Mouse (Mus musculus) embryonic facial prominence, embryonic 15.5 days (tissue): ENCODE measurements around the gene Lgals9. TPM values are rescaled to one million over a fixed set of nuclear protein-coding genes. Genes with fewer than 3 reads are reported as not detected.
A peak's percentile ranks its signal among the peaks of the same experiment; 100 is the strongest.

Source experiments
- ATAC-seq: fragments of 200-750 bp; cut with Nextera tagmentation; 2 replicates; pipeline ENCODE4 v1.8.0; 2017; ENCODE audit warnings: low read depth, moderate TSS enrichment; ENCODE audit not compliant: insufficient number of reproducible peaks, low FRiP score, low TSS enrichment
- H3K27ac ChIP-seq: fragments of 300-500 bp; sonication (generic); replicated peaks from 2 replicates; pipeline ENCODE4 v1.5.1; 2015; ENCODE audit warnings: mild to moderate bottlenecking, inconsistent platforms
- H3K27me3 ChIP-seq: fragments of 300-500 bp; sonication (generic); 2 replicates; pipeline ENCODE4 v1.6.1; 2015; ENCODE audit warnings: inconsistent platforms
- H3K36me3 ChIP-seq: fragments of 300-500 bp; sonication (generic); 2 replicates; pipeline ENCODE4 v1.6.1; 2015; ENCODE audit warnings: mild to moderate bottlenecking, inconsistent platforms
- H3K4me1 ChIP-seq: fragments of 300-500 bp; sonication (generic); 2 replicates; pipeline ENCODE4 v1.6.1; 2015; ENCODE audit warnings: inconsistent platforms
- H3K4me2 ChIP-seq: fragments of 300-500 bp; sonication (generic); replicated peaks from 2 replicates; pipeline ENCODE4 v1.6.1; 2015; ENCODE audit warnings: mild to moderate bottlenecking, inconsistent platforms
- H3K4me3 ChIP-seq: fragments of 300-500 bp; sonication (generic); replicated peaks from 2 replicates; pipeline ENCODE4 v1.5.1; 2015; ENCODE audit warnings: mild to moderate bottlenecking, inconsistent platforms
- H3K9ac ChIP-seq: fragments of 300-500 bp; sonication (generic); 2 replicates; pipeline ENCODE4 v1.6.1; 2015; ENCODE audit warnings: inconsistent platforms
- H3K9me3 ChIP-seq: fragments of 300-500 bp; sonication (generic); replicated peaks from 2 replicates; pipeline ENCODE4 v1.6.1; 2016; ENCODE audit warnings: inconsistent platforms
- WGBS: fragments of 180-500 bp; shearing (Covaris S2); methylation state at CpG from one replicate; pipeline ENCODE4 v1.1.7; 2015; 5-methylcytosine and 5-hydroxymethylcytosine counted together
- polyA plus RNA-seq: library from polyadenylated mRNA; unstranded; fragments of >200 nt; fragmentation: Nextera tagmentation; extraction: Ambion mirVana; gene quantifications from 2 replicates; pipeline ENCODE4 v1.2.1, GENCODE M21; 2015

Gene Lgals9
- 47.8 and 49.8 TPM in 2 replicates for polyA plus RNA-seq

DNA sequence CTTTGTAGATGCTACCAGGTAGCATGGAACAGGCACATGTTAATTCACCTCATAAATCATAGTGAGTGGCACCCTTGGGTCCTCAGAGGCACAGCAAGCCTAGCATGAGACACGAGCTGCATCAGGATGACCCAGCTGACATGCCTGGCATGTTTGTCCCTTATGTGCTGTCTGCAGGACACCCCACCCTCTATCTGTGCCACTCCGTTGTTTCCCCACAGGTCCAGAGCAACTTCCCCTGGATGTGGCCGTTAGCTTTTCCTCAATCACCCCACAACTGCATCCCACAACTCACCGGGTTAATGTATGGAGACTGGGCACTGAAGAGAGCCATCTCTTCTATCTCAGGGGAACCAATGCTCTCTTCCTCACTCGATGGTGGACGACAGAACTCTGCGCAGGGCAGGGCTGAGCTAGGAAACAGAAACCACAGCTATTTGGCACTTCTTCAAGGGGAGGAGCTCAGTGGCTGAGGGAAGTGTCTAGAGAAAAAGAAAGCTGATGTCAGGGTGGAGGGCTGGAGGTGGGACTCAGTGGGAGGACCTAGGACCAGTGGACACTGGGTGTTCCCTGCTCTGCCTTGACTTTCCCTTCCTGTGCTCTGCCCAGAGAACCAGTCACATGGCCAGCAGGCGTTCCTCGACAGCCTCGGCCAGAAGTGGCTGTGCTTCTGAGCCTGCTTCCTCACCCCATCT is at the start of gene Lgals9:
Gene Lgals9, minus strand, starts transcription at position 464 of the 695 bp plus-strand sequence.
- Histone ChIP-seq H3K9ac (no peak within 1 kb of the TSS), H3K4me2 (peak within 1 kb of the TSS; percentile 34), H3K36me3 (no peaks in the 10 kb centered on the region), H3K4me1 (peaks cover 9% of the 10 kb centered on the region; the same call in 1 of the 2 replicates), H3K27me3 (no peaks in the 10 kb centered on the region), H3K4me3 (peak within 1 kb of the TSS; percentile 23), H3K27ac (0 out of 2 replicates have a peak within 1 kb of the TSS, but pooled peaks have one; percentile 19), H3K9me3 (no peaks in the 10 kb centered on the region)
- 41% methylated on average over 10 of the region's 10 CpGs for WGBS
- peak; percentile 82 for ATAC-seq

DNA sequence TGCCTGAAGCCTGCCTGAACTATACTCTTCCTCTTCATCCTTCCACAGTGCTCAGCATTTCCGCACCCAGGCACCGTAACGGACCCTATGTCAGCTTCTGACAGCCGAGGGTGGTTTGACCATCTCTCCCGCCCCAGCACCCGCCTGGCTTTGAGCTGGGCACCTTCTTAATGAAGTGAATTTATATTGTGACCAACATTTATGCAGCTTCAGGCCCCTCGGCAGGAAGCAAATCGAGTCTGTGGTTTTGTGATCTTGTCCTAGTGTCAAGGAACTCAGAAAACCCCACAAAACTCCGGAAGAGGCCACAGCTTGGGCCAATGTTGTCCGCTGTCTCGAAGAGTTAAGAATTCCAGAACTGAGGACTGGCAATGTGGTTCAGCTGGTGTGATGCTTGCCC is 48.9 kb upstream of the Lgals9 start:
- H3K4me1 ChIP-seq: peaks cover 9% of the 10 kb centered on the region
- no peak overlapping the region for H3K9ac ChIP-seq
- no peak for ATAC-seq
- H3K4me3 ChIP-seq: no peak overlapping the region
- H3K36me3 ChIP-seq: peaks cover 31% of the 10 kb centered on the region
- no peak overlapping the region for H3K27ac ChIP-seq
- H3K27me3 ChIP-seq: no peaks in the 10 kb centered on the region
- no peaks in the 10 kb centered on the region for H3K9me3 ChIP-seq
- WGBS: 81% methylated on average over 11 of the region's 11 CpGs
- no peak overlapping the region for H3K4me2 ChIP-seq

DNA sequence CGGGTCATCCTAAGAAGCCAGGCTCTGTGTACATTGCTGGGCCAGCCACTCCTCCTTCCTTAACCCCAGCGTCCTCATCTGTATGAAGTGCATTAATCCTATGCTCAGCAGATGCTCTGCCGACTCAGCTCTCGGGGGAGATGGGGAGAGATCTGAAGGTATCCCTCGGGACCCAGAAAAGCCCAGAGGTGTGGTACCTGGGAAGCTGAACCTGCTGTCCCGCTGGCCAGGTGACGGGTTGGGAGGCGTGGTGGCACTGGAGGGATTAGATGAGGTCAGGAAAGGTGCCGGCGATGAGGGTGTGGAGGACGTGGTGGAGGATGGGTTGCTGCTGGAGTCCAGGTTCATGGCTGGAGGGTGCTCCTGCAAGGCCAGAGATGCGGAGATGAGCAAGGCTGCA is 48.3 kb upstream of the Lgals9 start:
- 73% methylated on average over 12 of the region's 12 CpGs for WGBS

DNA sequence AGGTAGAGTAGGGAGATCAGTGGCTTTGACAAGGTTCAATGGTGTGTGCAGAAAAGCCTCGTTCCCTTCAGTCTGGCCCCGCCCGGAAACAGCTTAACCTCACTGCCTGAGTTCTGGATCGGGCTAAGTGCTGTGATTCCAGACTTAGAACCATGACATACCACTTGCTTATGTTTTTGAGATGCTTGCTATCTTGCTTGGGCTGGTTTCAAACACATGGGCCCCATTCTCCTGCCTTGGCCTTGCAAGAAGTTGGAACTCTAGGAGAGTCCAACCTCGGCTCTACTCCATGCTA is 46.7 kb upstream of the Lgals9 start:
- peaks cover 43% of the 10 kb centered on the region for H3K36me3 ChIP-seq
- H3K4me2 ChIP-seq: no peak overlapping the region
- no peak overlapping the region for H3K4me3 ChIP-seq
- H3K27me3 ChIP-seq: no peaks in the 10 kb centered on the region
- no peaks in the 10 kb centered on the region for H3K9me3 ChIP-seq
- no peak overlapping the region for H3K27ac ChIP-seq
- H3K4me1 ChIP-seq: peaks cover 9% of the 10 kb centered on the region
- ATAC-seq: no peak
- WGBS: 58% methylated on average over 5 of the region's 5 CpGs
- H3K9ac ChIP-seq: no peak overlapping the region

More for the DNA sequence above, 48.3 kb upstream of the Lgals9 start:
- ATAC-seq: no peak
- no peak overlapping the region for H3K9ac ChIP-seq
- peaks cover 9% of the 10 kb centered on the region for H3K4me1 ChIP-seq
- no peaks in the 10 kb centered on the region for H3K27me3 ChIP-seq
- H3K9me3 ChIP-seq: no peaks in the 10 kb centered on the region
- H3K4me3 ChIP-seq: no peak overlapping the region
- H3K27ac ChIP-seq: no peak overlapping the region
- peaks cover 34% of the 10 kb centered on the region for H3K36me3 ChIP-seq
- H3K4me2 ChIP-seq: no peak overlapping the region

DNA sequence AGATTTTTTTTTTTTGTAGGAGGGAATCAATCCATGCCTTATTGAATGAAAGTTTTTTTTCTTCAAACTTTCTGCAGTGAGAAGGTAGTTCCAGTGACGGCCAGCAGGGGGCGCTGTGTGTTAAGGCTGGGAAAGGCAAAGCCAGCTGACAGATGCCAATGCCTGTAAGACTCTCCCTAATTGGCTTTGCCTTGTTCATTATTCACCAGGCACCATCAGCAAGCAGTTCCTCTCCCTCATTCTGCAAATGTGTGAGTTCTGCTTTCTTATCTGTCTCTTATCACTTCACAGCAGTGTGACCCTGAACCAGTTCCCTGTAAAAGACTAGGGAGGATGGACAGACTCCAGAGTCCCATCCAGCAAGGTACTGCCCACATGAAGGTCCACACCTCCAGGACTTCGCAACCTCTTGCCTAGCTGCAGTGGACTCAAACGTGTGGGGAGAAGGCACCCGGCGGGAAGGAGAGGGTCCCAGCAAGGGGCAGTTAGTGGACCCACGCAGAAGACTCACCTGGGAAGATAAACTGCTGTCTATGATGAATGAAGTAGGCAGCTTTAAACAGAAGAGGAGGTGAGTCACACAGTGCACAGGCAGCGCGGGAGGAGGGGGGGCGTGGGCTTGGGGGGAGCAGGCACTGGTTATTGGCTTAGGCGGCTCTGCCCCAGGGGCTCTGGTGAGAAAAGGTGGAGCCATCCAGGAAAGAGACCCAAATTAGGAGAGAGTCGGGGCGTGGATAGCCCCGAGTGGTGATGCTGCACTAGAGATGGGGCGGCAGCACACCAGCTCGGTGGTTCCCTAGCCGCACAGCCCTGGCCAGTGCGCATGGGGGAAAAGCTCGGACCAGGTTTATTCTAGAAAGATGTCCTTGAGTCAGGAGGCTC is 46.1 kb upstream of the Lgals9 start:
- no peaks in the 10 kb centered on the region for H3K27me3 ChIP-seq
- no peaks in the 10 kb centered on the region for H3K9me3 ChIP-seq
- H3K4me3 ChIP-seq: no peak overlapping the region
- peaks cover 9% of the 10 kb centered on the region for H3K4me1 ChIP-seq
- WGBS: 42% methylated on average over 19 of the region's 19 CpGs
- H3K9ac ChIP-seq: no peak overlapping the region
- H3K27ac ChIP-seq: no peak overlapping the region
- no peak overlapping the region for H3K4me2 ChIP-seq
- peaks cover 39% of the 10 kb centered on the region for H3K36me3 ChIP-seq
- ATAC-seq: peak; percentile 32; the same call in 1 of the 2 replicates

DNA sequence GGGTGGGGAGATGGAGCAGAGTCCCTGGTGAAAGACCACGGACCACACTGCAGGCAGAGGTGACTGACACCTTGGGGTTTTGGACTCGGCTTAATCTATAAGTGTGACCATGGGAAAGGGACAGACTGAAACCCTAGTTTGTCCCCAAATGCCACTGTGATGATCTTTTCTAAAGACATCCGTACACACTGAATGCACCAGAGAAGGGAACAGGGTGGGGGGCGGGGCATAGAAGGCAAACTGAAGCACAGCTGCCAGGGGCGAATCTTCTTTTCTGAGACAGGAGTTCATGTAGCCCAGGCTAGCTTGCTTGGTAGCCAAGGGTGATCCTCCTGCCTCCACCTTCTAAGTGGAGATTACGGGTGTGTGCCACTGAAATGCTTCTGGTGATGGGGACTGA is 39.0 kb upstream of the Lgals9 start:
- no peak overlapping the region for H3K9ac ChIP-seq
- H3K4me2 ChIP-seq: peak overlapping the region; percentile 30; the same call in 1 of the 2 replicates
- no peak for ATAC-seq
- H3K4me3 ChIP-seq: no peak overlapping the region
- H3K36me3 ChIP-seq: peaks cover 46% of the 10 kb centered on the region
- 0 out of 2 replicates have a peak overlapping the region, but pooled peaks have one; percentile 23 for H3K27ac ChIP-seq
- H3K9me3 ChIP-seq: no peaks in the 10 kb centered on the region
- 67% methylated on average over 6 of the region's 6 CpGs for WGBS
- no peaks in the 10 kb centered on the region for H3K27me3 ChIP-seq
- H3K4me1 ChIP-seq: peaks cover 16% of the 10 kb centered on the region

DNA sequence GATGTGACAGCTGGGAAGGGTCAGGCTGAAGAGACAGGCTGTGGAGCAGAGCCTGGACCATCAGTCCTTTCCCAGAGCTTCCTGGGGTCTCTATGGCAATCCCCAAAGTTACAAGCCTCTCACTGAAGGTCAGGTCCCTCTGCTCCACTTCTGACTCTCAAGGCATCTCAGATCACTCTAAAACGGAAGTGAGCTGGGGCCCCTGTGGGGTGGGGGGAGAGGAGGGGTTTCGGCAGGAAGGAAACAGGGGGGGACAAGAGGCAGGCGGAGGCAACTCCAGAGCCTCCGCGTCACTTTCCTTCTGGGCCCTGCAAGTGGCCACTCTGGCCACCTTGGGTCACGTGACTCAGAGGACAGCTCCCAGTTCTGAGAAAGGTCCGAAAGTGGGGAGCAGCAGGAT is 38.6 kb upstream of the Lgals9 start:
- H3K27ac ChIP-seq: peak overlapping the region; percentile 23
- H3K4me3 ChIP-seq: no peak overlapping the region
- H3K4me1 ChIP-seq: peaks cover 16% of the 10 kb centered on the region
- no peak for ATAC-seq
- WGBS: 17% methylated on average over 7 of the region's 7 CpGs
- H3K36me3 ChIP-seq: peaks cover 48% of the 10 kb centered on the region
- H3K27me3 ChIP-seq: no peaks in the 10 kb centered on the region
- peak overlapping the region; percentile 30; the same call in 1 of the 2 replicates for H3K4me2 ChIP-seq
- no peaks in the 10 kb centered on the region for H3K9me3 ChIP-seq
- H3K9ac ChIP-seq: no peak overlapping the region

DNA sequence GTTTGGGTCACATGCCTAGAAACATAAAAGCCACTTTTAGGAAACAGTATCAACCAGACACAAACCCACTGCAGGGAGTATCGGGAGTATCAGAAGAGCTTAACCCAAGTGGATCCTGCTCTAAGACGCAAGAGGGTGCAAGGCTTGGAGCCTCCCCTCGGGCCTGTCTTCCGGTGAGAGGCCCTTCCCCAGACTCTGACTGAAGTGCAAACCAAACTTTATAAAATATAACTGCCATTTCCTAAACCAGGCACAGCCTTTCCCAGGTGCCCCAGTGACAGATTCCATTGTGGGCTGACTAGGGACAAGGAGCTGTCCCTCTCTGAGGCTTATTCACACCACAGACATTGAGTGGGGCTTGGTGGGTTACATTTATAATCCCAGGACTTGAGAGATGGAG is 38.1 kb upstream of the Lgals9 start:
- Histone ChIP-seq H3K9ac (no peak overlapping the region), H3K4me1 (peaks cover 16% of the 10 kb centered on the region), H3K27me3 (no peaks in the 10 kb centered on the region), H3K27ac (peak overlapping the region; percentile 23), H3K4me2 (0 out of 2 replicates have a peak overlapping the region, but pooled peaks have one; percentile 30), H3K4me3 (no peak overlapping the region), H3K9me3 (no peaks in the 10 kb centered on the region), H3K36me3 (peaks cover 49% of the 10 kb centered on the region)
- no peak for ATAC-seq
- WGBS: 70% methylated on average over 4 of the region's 4 CpGs

DNA sequence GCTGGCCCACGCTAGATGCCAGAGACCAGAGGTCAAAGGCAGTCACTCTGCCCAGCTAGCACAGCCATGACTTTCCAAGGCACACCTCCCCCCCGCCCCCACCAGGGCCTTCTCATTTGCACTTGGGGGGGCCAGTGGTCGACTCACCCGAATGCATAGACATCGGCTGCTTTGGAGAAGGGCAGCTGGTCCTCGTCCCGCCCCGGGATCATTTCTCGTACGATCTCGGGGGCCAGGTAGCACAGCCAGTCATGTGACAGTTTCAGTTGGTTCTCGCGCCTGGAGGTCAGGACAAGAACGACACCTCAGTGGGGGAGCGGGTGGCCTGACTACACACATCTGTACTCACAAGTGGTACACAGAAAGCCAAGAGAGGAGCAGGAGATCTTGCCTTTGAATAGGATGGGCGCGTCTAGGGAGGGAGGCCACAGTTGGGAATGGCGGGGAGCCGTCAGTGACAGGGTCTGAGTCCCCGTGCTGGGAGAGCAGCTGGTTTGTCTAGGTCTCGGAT is 35.8 kb upstream of the Lgals9 start:
- Histone ChIP-seq H3K36me3 (peaks cover 58% of the 10 kb centered on the region), H3K9ac (no peak overlapping the region), H3K9me3 (no peaks in the 10 kb centered on the region), H3K4me1 (peaks cover 21% of the 10 kb centered on the region), H3K27ac (no peak overlapping the region), H3K27me3 (no peaks in the 10 kb centered on the region), H3K4me3 (no peak overlapping the region), H3K4me2 (no peak overlapping the region)
- 79% methylated on average over 21 of the region's 21 CpGs for WGBS
- ATAC-seq: no peak

DNA sequence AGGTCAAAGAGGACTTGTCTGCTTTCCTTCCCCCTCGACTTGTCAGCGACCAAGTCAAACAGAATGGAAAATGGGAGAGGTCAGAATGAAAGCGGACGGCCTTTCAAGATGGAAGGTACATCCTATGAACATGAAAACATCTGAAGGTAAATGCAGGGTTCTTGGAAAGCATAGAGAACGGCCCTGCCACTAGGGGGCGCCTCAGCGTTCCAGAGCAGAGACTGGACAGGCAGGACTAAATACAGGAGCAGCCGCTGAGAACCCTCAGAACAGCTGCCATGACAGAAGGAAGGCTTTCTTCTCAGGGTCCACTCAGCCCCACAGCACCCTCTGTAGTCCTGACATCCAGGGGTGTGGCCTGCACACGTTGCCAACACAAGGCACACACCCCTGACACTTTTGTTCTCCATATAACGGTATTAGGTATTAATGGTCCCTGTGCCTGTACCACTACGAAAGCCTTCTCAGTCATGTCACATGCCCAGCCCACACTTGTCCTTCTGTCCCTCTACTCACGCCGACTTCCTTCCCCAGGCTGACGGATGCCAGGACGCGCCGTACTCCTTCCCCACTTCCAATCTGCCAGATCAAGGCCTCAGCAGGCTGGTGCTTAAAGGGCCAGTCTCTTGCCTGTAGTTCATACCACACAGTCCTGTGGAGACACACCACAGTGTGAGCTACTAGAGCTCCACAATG is 35.2 kb upstream of the Lgals9 start:
- Histone ChIP-seq H3K27ac (no peak overlapping the region), H3K27me3 (no peaks in the 10 kb centered on the region), H3K4me3 (no peak overlapping the region), H3K36me3 (peaks cover 55% of the 10 kb centered on the region), H3K9me3 (no peaks in the 10 kb centered on the region), H3K9ac (no peak overlapping the region), H3K4me1 (peaks cover 25% of the 10 kb centered on the region), H3K4me2 (no peak overlapping the region)
- ATAC-seq: no peak
- 81% methylated on average over 17 of the region's 17 CpGs for WGBS
